Mouse (Mus musculus): ENCODE data around the gene Olig3. TPM values are rescaled to one million over a fixed set of nuclear protein-coding genes. Genes with fewer than 3 reads are reported as not detected.
"Not testable (repeated sequence)": the region's sequence is repeated elsewhere in the genome, so short reads cannot be mapped to it uniquely, and the experiment has no call there.

The Olig3 gene
- polyA plus RNA-seq, 1 experiment = not detected

DNA sequence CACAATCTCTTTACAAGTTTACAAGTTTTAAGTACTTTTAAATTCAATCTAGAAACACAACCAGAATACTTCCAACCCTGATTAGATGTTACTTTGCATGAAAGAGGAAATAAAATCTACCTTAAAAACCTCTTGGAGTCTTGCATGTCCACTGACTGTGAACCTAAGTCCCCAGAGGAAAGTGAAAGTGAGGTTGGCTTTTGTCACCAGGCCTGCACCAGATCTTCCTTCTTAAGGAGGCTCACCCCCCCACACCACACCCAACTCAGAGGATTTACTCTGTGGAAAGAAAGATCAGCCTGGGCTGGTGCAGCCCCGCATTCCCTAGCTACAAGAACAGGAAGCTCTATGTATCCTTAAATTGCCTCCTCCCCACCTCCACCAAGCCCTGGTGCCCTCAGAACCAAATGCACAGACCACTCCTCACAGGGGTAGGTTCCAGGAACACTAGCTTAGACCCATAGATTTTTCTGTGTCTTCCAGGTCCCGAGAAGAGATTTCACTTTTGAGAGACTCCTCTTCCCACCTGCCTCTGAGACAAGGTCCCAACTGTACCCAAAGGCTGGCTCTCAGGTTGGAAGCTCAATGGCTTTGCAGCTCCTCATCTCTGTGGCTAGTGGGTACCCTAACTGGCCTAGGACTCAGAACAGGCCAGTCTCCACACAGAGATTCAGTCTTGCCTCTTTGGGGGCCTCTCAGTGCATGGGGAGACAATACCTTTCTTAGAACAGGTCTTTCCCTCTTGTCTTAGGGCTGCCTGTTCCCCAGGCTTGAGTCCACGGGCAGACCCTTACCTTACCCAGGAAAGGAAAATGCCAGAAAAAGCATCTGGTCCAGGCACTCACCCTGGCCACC, 4.3 kb downstream of the Olig3 start:
- no peak for DNase-seq (ENCODE audit: extremely low spot score in 1 of 2, low spot score in 1 of 2)

DNA sequence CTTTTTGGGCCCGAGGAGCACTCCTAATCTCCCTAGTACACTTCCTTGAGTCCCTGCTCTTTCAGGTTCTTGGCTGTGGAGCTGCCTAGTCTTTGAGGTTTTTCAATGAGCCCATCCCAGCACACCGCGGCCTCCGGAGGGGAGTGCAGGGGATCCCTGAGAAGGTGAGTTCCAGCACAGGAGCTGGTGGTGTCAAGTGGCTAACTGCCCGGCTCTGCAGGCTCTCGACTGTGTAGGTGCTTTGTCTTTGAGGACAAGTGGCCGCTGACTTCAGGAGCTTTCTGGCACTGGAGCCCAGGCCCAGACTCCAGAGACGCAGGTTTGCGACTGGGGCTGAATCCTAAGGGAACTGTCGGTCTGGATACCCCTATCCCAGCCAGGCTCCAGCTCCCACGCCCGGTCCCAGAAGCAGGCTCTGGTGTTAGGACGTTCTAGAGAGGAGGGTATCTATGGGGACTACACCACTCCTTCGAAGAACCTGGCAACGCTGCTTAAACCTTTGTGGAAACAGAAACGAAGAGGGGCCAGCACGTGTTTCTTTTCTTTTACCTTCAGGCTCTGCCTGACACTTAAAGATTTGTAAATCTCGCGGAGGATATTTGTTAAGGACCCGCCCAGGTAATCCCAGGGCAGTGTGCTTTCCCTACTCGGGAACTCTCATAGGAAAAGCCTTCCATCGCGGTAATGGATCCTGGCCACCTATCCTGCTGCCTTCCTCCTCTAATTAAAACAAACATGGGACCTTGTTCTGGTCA, 5.4 kb downstream of the Olig3 start:
- no peak for DNase-seq (ENCODE audit: extremely low spot score in 1 of 2, low spot score in 1 of 2)

DNA sequence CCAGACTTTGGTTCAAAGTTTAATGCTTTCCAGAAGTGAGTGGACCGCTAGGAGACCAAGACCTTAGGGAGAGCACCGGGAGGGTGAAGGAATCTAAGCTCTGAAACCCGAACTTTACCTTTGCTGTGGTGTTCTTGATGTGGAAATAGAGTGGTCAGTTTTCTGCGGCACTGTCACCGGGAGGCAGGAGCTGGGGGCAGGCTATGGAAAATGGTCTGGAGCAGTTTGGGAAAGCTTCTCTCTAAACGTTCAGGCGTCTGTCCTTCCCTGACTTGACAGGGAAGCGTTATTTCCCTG, 5.9 kb downstream of the Olig3 start:
- no peak for DNase-seq (ENCODE audit: extremely low spot score in 1 of 2, low spot score in 1 of 2)

DNA sequence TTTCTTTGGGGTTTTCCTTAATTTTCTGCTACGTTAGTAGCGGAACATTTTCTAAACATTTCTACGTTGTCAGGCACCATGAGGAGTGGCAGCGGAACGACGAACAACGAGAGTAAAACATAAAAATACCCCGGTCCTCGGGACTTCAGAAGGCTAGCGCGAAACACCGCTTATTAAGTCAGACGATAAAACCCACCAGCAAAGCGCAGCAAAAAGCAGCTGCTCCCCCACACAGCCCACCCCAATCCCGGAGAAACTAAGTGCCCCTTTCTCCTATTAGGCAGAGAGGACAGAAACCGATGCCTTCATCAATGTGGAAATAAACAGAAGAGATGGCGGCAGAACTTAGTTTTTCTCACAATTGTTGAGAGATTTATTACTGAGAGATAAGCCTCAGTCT, 6.5 kb downstream of the Olig3 start:
- DNase-seq (ENCODE audit: extremely low spot score in 1 of 2, low spot score in 1 of 2) = no peak

DNA sequence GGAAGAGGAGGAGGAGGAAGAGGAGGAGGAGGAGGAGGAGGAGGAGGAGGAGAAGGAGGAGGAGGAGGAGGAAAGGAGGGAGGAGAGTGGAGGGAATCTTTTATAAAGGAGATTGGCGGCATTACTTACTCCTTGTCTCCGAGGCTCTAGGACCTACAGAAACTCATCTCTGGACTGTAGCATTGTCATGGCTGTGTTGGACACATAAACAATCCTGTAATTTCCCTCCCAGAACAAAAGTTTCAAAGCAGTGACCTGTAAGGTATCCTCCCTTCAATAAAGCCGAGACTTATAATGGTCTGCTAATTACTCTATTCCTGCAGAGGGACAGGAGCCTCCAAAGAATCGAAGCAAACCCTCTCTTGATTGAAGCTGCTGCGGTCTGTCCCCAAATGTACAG, 7.0 kb downstream of the Olig3 start:
- no peak for DNase-seq (ENCODE audit: extremely low spot score in 1 of 2, low spot score in 1 of 2)

DNA sequence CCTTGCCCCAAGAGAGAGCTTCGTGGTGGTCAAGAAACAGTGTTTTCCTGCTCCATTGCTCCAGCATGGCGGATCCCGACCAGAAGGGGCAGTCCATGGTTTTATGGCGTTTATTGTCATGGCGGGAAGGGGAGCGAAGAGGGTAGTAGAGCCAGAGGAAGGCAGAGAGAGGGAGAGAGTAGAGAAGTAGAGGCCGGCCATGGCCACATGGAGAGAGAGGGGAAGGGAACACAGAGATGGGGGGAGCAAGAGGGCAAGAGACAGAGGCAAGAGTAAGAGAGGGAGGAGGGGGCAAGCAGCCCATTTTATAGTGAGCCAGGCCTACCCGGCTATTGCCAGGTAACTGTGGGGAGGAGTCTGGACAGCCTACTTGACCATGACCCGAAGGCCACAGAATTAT, 12.8 kb downstream of the Olig3 start:
- no peak for DNase-seq (ENCODE audit: extremely low spot score in 1 of 2, low spot score in 1 of 2)

DNA sequence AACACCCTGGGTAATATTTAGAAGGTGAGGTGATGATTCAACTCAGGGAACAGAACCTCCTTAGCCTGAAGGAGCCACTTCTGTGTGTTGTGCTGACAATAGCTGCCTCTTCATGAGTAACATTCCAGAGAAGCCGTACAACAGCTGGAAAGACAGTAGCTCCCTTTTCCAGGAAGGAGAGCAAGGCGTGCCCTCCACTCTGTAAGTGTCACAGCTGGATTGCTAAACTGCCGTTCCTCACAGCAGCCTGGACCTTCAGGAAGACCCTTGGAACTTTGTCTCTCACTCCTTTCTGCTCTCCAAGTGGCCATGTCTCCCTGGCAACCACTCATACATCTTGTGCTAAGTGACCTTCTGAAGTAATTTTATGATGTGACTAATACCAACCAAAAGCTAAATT, 13.8 kb downstream of the Olig3 start:
- DNase-seq (ENCODE audit: extremely low spot score in 1 of 2, low spot score in 1 of 2) = no peak

DNA sequence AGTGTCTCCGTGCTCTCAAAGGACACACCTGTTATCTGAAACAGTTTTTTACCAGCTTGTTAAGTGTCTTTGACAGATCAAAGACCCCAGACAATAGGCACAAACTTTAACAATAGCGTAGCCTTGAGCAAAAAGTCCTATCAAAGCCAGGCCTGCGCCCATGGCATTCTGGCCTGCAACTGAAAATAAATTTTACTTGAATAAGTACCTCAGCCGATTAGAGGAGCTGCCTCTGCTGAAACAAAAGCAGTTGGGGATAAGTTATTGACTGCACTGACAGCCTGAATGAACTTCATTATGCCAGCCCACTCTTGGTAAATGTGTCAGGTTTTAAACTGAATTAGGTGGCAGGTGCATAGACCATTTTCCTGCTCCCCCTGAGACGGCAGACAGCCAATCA, 15.9 kb downstream of the Olig3 start:
- no peak for DNase-seq (ENCODE audit: extremely low spot score in 1 of 2, low spot score in 1 of 2)

DNA sequence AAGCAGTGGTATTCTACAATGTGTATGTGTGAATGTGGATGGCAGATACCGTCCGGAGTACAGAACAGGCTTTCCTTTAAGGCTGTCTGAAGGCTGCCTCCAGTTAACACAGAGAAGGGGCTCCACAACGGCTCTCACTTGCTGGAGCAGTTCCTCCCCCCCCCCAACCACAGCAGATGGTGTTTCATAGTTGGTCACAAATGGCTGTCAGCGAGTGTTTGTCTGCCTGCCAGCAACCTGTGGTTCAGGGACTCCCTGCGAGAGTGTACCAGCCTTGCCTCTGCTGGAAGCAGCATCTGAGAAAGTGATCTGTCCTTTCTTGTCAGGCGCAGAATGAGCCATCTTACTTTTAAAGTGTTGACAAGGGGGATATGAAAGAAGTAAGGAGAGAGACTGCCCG, 17.5 kb downstream of the Olig3 start:
- DNase-seq (ENCODE audit: extremely low spot score in 1 of 2, low spot score in 1 of 2) = no peak

DNA sequence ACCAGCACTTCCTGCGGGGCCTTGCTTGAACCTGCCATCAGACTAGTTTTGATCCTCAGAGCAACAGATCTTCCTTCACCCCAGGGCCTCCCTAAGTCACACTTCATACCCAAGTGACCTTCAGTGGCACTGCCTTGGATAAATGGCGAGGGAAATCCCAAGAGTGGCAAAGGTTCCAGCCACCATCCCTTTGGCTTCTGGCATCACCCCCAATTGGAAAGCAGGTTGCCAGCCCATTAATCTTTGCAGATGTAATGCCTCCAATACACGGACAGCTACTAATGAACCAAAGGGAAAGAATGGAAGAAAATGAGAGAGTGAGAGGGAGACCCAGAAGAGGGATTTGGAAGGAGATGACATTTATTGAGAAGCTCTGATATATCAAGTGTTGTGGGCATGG, 18.0 kb downstream of the Olig3 start:
- DNase-seq (ENCODE audit: extremely low spot score in 1 of 2, low spot score in 1 of 2) = no peak

DNA sequence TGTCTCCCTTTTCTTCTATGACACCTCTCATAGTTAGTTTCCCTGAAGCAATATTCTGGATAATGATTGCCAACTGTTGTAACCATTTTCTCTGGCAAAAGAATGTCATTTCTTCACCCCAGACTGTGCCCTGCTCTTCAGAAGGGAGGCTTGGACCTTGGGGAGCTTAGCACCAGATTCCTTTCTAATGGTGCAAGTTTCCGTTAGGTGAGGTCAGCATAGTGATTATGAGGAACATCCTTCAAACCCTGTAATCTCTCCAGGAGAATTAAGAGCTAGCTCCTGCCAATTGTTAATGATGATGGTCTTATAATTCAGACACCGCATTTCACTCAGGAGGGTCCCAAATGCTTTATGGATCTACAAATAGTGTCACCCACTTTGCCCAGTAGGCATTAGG, 19.5 kb downstream of the Olig3 start:
- no peak for DNase-seq (ENCODE audit: extremely low spot score in 1 of 2, low spot score in 1 of 2)

DNA sequence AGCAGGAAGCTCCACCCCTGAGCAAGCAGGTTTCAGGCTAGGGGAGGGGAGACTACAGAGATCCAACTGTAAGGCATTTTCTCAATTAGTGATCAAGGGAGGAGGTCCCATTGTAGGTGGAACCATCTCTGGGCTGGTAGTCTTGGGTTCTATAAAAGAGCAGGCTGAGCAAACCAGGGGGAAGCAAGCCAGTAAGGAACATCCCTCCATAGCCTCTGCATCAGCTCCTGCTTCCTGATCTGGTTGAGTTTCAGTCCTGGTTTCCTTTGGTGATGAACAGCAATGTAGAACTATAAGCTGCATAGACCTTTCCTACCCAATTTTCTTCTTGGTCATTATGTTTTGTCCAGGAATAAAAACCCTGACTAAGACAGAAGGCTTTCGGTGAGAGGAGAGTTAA, 24.6 kb downstream of the Olig3 start:
- not testable (repeated sequence) for DNase-seq (ENCODE audit: extremely low spot score in 1 of 2, low spot score in 1 of 2)

DNA sequence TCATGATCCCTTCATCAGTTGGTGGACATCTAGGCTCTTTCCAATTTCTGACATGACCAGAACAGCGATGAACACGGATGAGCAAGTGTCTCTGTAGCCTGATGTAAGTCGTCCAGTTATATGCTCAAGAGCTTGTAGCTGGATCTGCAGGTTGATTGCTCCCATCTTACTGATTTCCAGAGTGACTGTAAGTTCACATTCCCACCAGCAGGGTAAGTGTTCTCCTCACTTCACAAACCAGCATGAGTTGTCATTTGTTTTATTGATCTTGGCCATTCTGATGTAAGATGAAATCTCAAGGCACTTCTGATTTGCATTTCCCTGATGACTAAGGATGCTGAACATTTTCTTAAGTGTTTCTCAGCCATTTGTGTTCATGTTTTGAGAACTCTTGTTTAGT, 27.8 kb downstream of the Olig3 start:
- no peak for DNase-seq (ENCODE audit: extremely low spot score in 1 of 2, low spot score in 1 of 2)

DNA sequence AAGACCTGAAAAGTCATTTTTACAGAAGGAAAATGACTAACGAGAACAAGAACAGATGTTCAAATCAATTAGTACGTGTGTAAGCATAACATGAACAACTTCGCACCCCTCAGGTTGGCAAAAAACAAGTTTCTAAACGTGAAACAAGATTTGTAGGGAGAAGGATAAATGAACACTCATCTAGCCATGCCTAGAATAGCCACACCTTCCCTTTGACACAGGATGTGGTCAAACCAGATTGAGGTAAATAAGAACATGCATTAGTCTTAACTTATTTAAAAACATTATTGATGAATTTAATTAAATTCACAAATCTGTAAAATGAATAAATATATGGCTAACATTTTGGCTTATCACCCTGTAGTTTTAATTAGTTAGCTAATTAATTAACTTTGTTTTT, 35.5 kb downstream of the Olig3 start:
- DNase-seq (ENCODE audit: extremely low spot score in 1 of 2, low spot score in 1 of 2) = no peak

DNA sequence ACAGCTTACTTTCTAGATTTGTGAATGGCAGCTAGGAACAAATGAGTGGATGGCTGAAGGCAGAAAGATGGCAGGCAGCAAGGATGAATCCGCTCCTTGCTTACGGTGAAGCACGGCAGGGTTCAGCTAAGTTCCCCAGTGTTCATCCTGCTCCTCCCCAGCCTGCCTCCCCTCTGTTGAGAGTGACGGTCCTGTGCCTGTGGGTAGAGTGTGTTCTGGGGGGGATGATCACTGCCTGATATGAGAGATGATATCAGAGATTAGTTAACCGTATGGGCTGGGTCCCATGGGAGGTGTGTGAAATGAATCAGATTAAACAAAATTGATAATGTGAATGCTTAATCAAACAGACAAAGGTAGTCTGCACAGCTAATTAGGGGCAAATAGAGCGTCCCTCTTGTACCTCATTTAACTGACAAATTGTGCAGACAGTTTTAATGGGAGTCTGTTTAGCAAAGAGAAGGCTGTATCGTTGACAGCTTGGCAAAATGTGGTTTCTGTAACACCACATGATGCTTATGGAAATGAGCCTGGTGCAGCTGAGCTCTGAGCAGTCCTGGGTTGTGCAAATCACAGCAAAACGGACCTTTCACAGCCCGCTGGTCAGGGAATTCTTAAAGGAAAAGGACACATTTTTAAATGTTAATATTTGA, 40.3 kb downstream of the Olig3 start:
- DNase-seq (ENCODE audit: extremely low spot score in 1 of 2, low spot score in 1 of 2) = peak in 1 of 2 experiments; percentile 5

DNA sequence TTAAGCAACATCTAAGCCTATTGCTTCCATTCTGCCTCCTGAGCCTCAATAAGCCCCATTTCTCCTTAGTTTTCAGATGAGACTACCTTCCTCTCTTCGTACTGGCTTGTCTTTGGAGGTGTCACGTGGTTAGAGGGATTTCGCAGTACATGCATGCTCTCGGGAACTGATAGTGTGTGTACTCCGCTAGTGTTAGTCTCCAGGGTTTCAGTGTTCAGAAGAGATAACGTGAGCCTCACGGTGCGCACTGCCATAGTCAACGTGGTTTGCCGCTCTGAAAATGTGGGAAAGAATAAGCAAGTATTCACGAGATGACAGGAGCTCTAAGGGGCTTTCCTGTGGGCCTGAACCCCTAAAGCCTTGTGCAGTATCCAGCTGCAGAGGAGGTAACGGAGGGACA, 41.1 kb downstream of the Olig3 start:
- no peak for DNase-seq (ENCODE audit: extremely low spot score in 1 of 2, low spot score in 1 of 2)

DNA sequence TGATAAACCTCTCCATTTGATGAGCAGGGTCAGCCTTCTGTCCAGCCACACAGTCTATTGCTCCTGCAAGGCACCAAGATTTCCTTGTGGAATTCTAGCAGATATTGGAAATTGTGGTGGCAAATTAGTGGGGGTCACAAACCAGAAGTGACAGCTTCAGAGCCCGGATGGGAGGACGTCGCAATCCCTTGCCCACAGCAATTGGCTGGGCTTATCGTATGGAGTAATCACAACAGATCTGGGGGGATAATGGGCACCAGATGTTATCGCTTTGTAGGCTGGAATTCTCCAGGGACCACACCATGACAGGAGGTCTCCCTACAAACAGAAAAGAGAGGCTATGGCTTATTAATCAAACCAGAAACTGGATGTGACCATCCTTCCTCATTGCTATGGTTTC, 44.8 kb downstream of the Olig3 start:
- no peak for DNase-seq (ENCODE audit: extremely low spot score in 1 of 2, low spot score in 1 of 2)

DNA sequence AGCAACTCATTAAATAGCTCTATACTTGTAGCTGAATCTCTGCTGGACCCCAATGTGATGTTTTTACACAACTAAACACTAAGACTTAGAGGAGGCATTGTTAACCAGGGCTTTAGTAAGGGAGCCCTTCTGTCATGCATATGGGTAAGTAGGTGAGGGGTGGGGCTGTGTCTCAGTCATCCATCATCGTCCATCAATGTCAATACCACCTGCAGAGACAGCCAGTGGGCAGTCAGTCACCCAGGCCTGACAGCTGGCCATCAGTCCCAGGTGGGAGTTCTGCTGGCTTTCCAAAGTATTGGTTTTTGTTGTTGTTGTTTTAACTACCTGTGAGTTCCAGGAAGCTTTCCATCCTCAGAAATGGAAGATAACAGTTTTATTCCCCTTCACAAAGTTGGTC, 48.1 kb downstream of the Olig3 start:
- DNase-seq (ENCODE audit: extremely low spot score in 1 of 2, low spot score in 1 of 2) = no peak

DNA sequence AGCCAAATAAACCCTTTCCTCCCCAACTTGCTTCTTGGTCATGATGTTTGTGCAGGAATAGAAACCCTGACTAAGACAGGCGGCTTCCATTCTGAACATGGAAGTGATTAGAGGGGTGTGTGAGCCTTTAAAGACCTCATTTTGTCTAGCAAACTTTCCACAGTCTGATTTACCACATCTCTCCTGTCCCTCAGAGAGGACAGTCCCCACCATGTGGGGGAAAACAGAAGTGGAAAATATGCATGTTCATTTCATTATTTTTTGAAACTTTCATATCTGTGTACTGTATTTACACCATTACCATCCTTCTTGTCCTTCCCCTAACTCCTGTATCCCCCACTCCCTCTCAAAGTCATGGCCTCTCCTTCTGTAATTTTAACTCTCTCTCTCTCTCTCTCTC, 49.6 kb downstream of the Olig3 start:
- no peak for DNase-seq (ENCODE audit: extremely low spot score in 1 of 2, low spot score in 1 of 2)

DNA sequence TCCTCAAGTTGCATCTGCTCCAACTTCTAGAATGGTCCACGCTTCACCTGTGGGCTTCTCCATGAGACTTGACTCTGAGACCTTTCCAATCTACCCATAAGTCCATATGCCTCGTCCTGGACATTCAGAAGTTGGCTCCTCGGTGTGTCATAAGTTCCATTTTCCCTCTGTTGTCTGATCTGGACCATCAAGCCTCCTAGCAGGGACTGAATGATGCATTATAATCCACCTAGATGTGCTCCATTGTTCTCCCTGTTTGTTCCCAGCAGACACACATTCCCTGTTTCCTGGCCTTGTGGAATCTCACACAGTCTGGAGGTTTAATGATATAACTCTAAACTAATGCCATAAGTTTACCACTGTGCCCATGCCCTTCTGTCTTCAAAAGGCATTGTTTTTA, 50.8 kb downstream of the Olig3 start:
- DNase-seq (ENCODE audit: extremely low spot score in 1 of 2, low spot score in 1 of 2) = no peak

Data from frontal cortex, adult 2 months (tissue).